Mouse (Mus musculus): ENCODE measurements around the gene Omd.
"Not testable (repeated sequence)": the region's sequence is repeated elsewhere in the genome, so short reads cannot be mapped to it uniquely, and the experiment has no call there.

The Omd gene

DNA sequence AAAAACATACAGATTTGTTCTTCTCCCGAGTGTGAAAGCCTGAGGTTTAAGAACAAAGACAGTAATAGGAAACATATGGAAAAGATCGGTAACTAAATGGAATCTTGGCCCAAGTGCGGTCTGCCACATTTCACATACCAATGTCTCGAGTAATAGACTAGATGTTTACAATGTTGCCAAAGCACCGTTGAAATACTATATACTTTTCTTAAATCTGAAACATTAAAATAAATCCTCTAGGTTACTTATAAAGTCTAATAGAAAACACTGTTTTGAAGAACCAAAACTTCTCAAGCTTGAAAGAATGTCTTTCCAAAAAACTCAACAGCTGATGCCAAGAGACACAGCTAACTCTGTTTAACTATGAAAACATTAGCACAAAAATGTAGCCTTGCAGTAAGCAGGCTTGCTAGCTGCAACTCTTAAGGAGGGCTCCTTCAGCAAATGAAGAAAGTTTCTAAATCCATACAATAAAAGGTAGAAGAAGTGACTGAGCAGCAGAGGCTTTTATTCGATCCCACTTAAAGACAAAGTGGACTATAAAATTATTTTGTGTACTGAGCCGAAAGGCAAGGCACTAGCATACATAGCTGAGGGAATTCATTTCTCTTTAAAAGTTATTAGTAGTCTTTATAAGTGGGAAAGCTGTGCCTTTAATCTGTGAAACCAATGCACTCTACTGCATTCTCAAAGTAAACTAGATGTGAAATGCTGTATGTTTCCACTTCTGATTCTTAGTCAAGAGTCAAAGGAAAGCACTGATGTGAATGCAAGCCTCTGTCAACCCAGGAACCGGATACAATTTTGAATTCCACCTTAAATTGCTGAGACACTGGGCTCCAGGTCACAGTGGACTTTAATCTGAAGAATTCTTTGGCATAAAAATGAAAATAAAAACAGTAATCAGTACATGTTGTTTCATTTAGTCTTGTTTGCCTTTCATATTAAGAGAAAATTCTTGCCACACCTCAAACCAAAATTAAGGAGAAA lies at the start of gene Omd:
Omd (plus strand) TSS at position 922 of the 990 bp plus-strand sequence.
- DNase-seq (ENCODE audit: low spot score): no peak

GRCm38 (mm10) chr13:49536946-49537345 lies 45.3 kb upstream of the Omd start:
- no peak for DNase-seq (ENCODE audit: low spot score)

GRCm38 (mm10) chr13:49538693-49539092 lies 43.6 kb upstream of the Omd start:
- no peak for DNase-seq (ENCODE audit: low spot score)

GRCm38 (mm10) chr13:49544279-49544678 lies 38.0 kb upstream of the Omd start, which contains the start of gene Aspn:
Aspn (plus strand) TSS chr13:49544443.
- DNase-seq (ENCODE audit: low spot score): no peak

- DNase-seq (ENCODE audit: low spot score): no peak
These were observed 36.6 kb upstream of the Omd start for GRCm38 (mm10) chr13:49545646-49546045.

DNA sequence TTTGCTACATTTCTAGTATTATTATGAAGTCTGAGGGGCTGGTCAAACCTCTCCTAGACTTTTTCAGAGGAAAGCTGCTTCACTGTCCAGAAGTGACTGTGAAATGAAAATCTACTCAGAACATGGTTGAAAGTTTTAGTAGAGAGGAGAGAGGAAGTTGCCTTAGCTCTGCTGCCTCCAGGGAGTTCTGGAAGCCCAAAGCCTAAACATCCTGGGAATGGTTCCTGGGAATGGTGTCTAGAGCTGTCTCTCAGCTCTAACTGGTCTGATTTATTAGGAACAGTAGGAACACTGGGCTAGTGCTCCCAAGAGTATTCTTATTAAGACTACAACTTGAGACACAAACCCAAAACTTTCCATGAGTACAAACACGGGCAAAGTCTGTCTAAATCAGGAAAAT lies 35.7 kb upstream of the Omd start:
- DNase-seq (ENCODE audit: low spot score): no peak

DNA sequence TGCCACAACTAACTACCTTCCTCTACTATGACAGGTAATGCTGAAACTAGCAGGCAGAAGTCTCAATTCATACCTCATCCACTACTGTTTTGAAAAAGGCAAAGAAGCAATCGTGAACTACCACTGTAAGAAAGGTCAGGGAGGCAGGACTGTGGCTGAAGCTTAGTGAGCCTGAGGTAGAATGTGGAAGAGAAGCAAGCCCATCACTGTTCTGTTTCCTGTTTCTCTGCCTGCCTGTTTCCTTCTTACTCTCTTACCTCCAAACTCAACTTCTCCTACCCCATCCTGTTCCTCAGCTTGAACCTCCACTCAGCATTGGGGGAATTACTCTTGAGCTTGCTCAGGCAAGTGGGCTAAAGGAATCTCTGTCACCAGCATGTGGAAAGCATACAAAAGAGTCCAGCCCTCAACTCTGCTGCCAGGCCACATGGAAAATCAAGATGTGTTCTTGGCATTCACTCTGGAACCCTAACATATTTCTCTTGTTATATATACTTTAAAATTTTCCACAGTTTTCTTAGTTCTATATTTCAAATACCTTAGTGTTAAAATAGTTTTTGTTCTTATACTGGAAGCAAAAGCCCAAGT lies 34.6 kb upstream of the Omd start:
- DNase-seq (ENCODE audit: low spot score): no peak

GRCm38 (mm10) chr13:49549616-49550015 lies 32.6 kb upstream of the Omd start:
- no peak for DNase-seq (ENCODE audit: low spot score)

DNA sequence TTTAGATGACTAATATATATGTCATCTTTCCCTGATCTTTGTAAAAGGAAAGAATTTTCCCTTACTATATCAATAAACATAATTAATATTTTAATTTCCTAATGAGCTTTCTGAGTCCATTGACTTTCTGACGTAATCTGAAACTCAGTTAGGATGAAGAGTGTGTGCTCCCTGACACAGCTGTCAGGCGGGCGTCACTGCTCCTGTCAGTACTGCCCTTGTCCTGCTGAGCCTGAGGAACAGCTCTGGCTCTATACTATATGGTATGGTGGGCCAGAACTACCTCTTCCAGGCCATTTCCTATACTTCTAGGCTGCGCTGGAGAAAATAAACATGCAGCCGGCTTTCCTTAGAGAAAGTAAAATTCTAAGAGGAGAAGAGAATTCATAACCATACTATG lies 27.7 kb upstream of the Omd start:
- no peak for DNase-seq (ENCODE audit: low spot score)

- no peak for DNase-seq (ENCODE audit: low spot score)
These were observed 26.1 kb upstream of the Omd start for GRCm38 (mm10) chr13:49556203-49556602.

DNA sequence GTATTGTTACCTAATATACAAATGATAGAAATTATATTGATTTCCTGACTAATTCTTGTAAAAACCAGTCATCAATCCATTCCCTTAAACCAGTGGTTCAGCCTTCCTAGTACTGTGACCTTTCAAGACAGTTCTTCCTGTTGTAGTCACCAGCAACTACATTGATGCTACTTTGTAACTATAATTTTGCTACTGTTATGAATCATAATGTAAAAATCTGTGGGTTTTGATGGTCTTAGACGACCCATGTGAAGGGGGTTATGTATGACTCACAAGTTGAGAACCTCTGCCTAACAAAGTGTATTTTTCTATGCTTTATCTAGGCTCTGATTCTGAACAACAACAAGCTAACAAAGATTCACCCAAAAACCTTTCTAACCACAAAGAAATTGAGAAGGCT lies 25.3 kb upstream of the Omd start:
- DNase-seq (ENCODE audit: low spot score): no peak

- DNase-seq (ENCODE audit: low spot score): no peak
These were observed 23.1 kb upstream of the Omd start for GRCm38 (mm10) chr13:49559185-49559584.

DNA sequence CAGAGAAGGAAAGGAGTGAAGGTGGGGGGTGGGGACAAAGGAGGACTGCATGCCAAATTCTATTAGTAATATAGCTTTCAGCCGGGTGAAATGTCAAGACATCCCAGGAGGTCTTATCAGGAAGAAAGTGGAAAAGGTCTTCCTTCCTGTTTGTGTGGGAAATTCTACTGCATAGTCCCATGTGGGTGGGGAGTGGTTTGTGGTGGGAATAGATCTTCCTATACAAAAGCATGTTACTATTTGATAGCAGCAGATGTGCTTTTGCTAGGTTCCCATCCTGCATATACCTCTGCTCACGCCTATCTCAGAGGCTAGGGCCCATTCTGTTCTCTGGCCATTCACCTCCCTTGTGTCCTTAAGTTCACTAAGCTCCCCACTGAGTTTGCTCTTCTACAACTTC lies 21.4 kb upstream of the Omd start:
- DNase-seq (ENCODE audit: low spot score): no peak

DNA sequence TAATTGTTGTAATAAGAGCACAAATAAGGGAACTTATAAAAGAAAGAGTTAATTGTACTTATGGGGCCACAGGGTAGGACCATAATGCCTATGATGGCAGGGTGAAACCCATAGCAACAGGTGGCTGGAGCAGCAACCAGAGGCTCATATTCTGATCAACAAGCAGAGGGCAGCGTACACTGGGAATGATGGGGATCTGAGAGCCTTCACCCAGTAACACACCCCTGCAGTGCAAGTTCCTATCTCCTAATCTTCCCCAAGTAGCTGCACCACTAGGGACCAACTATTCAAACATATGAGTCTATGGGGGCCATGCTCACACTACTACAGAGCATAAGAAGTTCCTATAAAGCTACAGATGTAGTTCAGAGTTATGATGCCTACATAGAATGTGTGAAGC lies 17.9 kb upstream of the Omd start:
- DNase-seq (ENCODE audit: low spot score): no peak

- no peak for DNase-seq (ENCODE audit: low spot score)
These were observed 11.9 kb upstream of the Omd start for GRCm38 (mm10) chr13:49570371-49570770.

DNA sequence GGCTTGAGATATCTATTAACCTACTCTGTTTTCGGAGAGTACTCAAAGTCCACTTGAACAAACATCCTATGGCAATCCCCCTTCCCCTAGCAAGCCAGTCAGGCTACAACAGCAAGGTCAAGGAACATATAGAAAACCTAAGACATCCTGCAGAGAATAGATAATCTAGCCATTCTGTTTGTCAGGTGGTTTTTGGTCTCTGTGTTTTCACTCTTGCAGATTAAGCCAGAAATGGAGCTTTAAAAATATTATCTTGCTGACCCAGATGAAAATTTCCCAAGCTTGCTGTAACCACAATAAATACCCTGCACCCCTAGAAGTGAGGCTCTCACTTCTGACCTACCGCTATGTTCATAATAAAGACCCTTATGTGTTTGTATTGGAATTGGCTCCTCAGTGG lies 10.8 kb upstream of the Omd start:
- DNase-seq (ENCODE audit: low spot score): no peak

- no peak for DNase-seq (ENCODE audit: low spot score)
These were observed 1.6 kb downstream of the Omd start for GRCm38 (mm10) chr13:49583859-49584258.

DNA sequence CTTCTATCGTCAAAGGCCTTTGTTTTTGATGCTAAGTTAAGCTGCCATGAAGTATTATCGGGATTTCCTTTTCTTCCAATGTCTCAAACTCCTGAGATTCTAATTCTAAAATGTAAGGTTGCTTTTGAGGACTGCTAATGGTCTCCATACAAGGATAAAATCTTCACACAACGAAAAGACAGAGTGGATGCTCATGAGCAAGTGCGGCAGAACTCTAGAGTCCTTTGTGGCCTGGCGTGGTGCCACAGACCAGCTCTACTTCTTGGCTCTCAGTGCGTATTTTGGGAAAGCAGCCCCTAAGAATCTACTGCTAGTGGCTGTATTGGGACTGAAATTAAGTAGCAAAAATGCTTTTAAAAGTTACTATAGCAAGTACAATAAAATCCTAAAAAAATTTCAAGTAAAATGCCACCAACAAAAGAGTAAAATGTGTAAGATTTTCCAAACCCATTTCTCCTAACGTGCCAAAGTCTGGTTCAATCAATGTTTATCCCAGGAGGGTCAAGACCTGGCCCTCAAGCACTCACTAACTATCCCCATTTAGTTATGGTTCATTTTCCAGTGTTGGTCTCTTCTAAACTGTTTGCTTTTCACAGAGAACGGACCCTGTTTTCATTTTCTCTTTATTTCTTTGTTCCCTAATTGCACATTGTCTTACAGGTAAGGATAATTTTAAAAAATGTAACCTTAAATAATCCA lies 2.2 kb downstream of the Omd start:
- no peak for DNase-seq (ENCODE audit: low spot score)

- no peak for DNase-seq (ENCODE audit: low spot score)
These were observed 3.8 kb downstream of the Omd start for GRCm38 (mm10) chr13:49586062-49586461.

DNA sequence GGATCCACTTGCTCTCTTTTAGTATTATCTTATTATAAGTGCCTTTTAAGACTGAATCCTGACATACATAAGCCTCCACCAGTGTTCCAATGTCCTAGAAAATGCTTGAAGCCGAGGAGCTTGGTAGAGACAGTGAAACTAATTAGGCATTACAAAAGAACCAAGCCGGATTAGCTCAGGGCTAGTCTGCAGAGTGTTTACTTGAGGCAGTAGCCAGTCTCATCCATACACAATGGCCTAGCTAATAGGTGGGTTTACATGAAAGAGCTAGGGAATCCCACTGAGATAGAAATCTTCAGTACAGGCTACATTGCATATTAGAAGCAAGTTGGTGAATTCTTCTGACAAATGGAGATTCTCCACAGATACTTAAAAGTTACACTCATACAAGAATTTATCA lies 20.3 kb downstream of the Omd start:
- not testable (repeated sequence) for DNase-seq (ENCODE audit: low spot score)

- no peak for DNase-seq (ENCODE audit: low spot score)
These were observed 21.3 kb downstream of the Omd start for GRCm38 (mm10) chr13:49603603-49604002.

- no peak for DNase-seq (ENCODE audit: low spot score)
These were observed 25.5 kb downstream of the Omd start, which contains the start of gene Ogn for GRCm38 (mm10) chr13:49607714-49608113. Ogn (plus strand) TSS chr13:49608046.

All from layer of hippocampus, adult 11-12 months (tissue).